Mouse (Mus musculus) forelimb bud, embryonic 11.5 days (tissue): ENCODE measurements around the gene Col4a4.

ENCODE experiments used
- DNase-seq: peaks from one replicate; pipeline ENCODE4 v3.0.0-alpha.2; 2012; ENCODE audit warnings: low read depth, low spot score

Col4a4 gene

GRCm38 (mm10) chr1:82586713-82587399 lies at the start of gene Col4a4, which contains the start of gene Col4a3:
Gene Col4a4 (minus strand): TSS chr1:82586849.
Gene Col4a3 (plus strand): TSS chr1:82586921.
- DNase-seq = no peak

GRCm38 (mm10) chr1:82636321-82636720 lies 49.7 kb upstream of the Col4a4 start:
- DNase-seq = no peak

DNA sequence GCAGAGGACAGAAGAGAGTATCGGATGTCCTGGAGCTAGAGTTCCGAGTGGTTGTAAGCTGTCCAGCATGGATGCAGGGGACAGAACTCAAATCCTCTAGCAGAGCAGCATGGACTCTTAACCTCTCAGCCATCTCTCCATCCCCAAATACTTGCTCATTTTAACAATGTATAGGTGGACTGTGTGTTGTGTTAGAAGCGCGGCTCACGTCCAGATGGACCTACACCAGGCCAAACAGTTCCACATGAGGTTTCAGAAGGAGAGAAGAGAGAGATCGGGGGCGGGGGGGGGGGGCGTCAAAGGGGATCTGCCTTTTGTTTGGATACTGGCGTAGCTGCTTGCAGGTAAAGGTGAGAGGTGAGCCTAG lies 48.6 kb upstream of the Col4a4 start:
- no peak for DNase-seq

DNA sequence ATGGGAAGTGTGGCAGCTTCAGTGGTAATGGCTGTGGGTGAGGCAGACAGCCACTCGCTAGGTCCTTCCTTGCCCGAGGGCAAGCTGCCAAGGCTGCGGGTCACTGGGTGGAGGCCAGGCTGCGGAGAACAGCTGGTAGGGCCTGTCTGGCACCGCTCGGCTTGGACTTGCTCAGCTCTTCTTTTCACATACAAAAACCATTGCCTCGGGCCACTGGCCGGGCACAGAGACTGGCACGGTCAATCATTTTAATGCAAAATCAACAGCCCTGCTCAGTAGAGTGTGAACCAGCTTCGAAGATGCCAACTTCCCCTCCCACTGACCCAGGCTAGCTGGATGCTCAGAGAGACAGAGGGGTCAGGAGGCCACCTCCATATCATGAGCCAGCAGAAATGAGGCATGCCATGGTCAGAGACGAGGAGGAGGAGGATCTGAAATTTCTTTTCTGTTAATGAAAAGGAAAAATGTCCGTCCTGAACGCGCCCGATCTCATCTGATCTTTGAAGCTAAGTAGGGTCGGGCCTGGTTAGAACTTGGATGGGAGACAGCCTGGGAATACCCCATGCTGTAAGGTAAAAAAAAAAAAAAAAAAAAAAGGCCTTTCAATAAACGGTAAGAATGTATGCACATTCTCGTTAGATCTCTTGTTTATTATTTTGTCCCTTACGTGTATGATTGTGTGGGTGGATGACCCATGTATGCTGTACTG lies 48.0 kb upstream of the Col4a4 start:
- no peak for DNase-seq

DNA sequence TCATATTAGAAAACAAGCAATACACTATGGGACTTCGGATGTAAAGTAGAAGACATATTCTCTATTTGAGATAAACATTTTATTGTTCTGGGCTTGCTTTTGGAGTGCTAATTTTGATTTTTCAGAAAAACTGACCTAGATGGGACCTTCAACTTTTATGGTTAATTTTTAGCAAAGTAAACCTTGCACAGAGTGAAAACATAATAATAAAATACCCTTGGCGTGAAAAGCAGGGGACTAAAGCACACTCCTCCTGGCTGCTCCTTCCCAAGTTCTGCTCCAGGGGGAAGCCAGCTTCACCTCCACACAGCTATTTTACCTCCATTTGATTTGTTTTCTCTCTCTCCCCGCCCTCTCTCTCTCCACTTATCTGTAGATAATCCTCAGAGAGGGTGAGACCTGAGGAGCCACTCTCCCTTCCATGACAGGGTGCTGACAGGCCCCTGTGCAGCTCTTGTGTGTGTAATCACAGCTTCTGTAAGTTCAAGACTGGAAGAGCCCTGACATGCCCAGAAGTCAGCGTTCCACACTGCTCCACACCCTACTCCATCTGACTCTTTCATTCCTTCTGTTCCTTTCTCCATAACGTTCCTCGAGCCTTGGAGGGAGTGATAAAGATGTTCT lies 44.6 kb upstream of the Col4a4 start:
- no peak for DNase-seq

DNA sequence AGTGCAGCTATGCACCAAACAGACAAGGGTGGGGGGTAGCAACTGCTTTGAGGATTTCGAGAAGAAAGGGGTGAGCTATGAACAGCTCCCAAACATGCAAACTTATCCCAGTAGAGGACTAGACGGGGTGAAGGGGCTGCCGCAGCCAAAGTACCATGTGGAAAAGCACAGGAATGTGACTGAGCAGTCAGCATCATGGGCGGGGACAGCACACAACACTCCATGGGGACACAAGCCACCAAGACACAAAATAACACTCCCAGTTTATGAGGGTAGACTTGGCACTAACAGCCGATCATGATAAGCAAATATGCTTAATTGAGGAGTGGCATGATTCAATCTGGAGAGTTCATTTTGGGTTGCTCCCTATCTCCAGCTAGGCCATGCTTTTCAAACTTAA lies 42.8 kb upstream of the Col4a4 start:
- DNase-seq = no peak

GRCm38 (mm10) chr1:82627652-82628051 lies 41.0 kb upstream of the Col4a4 start:
- DNase-seq = no peak

DNA sequence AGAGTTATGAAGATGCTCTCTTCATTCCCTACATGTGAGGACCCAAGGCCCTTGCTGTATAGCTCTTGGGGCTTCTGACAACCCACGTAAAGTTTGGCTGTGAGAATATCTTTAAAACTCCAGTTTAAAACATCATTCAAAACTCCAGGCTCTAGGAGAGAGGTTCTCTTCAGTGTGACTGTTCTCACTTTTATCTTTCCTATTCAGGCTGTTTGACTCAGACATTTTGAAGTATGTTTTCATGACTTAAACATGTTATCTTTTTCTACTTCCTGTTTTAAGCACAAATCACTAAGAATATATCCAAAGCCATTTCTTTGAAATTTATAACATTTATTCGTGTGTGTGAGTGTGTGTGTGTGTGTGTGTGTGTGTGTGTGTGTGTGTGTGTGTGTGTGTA lies 38.8 kb upstream of the Col4a4 start:
- DNase-seq = no peak

DNA sequence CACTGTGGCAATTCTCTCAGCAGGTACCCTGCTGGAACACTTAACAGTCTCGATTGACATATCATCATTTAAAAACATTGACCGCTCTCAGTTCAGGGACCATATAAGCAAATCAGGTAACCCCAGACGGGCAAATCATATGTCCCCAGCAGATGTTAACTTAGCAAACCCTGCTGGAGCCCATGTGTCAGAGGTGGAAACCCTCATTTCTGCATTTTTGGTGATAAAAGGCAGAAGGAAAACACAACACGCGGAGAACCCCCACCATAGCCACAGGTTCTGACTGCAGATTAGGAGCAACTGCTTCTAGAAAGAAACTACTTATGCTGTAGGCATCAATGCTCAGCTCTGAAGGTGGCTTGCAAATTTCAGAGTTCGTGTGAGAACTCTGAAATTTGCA lies 38.3 kb upstream of the Col4a4 start:
- DNase-seq = no peak

- DNase-seq = no peak
Measured at GRCm38 (mm10) chr1:82619981-82620380, 33.3 kb upstream of the Col4a4 start.

DNA sequence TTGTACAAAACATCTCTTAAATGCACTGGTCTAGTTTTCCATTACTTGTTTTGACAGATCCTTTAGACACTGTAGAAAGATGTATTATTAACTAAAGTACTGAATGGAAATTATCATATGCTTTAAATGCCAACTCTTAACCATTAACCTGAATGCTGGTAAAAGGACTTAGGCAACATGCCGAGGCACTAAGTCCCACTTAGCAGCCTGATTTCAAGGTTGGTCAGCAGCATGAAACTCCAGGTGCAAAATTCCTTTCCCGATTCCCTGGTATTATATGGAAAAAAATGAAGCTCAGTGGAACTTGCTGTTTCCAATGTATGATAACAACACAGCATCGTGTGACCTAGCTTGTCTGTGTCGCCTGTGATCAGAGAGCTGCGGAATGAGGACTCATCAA lies 31.9 kb upstream of the Col4a4 start:
- DNase-seq = no peak

GRCm38 (mm10) chr1:82618001-82618400 lies 31.4 kb upstream of the Col4a4 start:
- no peak for DNase-seq

DNA sequence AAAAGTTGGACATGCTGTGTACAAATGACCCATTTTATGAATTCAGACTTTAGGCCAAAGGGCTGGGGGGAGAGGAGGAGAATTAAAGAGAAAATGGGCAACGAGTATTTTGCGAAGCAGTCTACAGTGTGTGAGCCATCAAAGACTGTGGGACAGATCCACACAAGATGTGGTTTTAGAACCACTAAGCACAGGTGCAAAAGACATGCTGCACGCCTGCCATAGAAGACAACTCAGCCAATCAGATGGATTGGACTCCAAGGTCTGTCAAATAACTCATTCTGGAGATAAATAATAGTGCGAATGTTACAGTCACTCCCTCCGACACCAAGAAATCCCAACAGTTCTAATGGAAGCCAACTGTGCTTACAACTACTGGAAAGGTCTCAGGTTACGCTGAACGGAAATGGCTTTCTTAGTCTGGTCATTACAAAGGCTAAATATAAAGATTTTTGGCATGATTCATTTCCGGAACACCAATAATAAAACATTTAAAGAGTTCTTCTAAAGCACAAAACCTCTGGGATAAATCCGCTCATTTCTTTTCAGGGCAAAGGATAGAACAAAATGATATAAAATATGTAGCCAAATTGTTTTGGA lies 25.5 kb upstream of the Col4a4 start:
- peak; percentile 13 for DNase-seq

DNA sequence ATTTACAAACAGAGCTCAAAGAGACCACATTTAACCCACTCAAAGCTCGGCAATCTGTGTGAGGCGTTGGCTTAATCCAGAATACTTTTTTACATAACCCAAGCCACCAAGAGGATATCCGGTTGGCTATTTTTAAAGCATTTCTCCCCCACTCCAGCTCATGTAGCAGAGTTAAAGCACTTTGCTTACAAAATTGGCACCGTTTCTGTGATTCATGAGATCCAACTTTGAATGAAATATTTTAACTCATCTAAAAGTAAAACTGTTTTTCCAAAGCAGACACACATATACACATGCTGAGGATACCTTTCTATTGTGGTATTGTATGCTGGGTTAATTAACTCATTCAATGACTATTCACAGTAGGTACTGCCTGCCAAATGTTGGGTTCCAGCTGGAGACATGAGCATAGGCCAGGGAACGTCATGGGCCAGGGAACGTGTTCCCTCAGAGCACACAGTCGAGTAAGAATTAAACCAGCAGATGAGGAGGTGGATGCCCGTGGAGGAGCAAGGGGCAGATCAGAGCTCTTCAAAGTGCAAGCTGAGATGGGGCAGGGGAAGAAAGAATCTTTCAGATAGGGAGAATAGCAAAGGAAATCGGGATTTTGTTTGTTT lies 22.1 kb upstream of the Col4a4 start:
- no peak for DNase-seq

GRCm38 (mm10) chr1:82605856-82606255 lies 19.2 kb upstream of the Col4a4 start:
- no peak for DNase-seq

DNA sequence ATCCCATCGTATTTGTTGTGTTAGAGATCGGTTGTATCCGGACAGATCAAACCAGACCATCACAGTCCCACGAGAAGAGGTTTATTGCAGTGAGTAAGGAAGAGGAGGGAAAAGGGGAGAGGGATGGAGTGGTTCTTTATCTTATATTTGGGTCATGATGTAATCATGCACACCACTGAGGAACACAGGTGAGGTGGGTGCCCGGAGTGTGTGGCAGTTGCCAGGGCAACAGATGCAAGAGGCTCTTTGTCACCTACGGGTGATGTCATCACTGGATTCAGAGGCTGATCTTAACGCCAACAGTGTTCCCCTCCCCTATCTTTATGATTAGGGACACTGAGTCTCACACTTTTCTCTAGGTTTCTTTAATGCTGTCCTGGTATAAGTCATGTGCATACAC lies 18.7 kb upstream of the Col4a4 start:
- DNase-seq = no peak

DNA sequence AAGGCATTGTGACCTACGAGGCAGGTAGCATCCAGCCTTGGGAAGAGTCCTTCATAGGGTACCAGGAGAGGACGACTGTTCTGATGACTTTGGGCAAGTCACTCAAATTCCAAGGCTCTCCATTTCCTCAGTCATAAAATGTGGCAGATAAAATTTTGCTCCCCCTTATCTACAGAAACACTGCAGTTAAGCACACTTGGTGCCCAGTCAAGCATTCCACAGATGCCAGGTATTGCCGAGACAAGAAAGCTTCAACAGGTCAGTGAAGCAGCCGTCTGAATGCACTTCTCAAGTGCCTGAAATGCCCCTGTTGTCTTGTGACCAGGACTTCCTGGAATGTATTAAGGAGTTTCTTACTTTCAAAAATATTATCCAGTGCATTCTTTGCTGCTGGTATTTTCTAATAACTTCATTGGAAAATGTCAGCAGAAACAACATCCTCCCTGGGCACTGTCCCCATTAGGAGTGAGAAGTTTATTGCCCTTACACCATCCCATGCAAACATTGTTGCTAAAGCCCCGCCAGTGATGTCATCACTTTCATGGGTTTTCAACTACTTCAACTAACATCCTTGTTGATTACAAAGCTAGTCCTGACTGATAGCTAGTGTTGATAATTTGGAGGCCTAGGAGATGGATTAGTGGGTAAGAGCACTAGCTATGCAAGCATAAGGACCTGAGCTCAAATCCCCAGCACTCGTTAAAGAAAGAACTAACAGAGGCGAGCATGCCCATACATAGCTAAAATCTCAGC lies 16.7 kb upstream of the Col4a4 start:
- no peak for DNase-seq

- no peak for DNase-seq
Measured at GRCm38 (mm10) chr1:82596864-82597596, 10.4 kb upstream of the Col4a4 start.

- no peak for DNase-seq
Measured at GRCm38 (mm10) chr1:82590266-82590665, 3.6 kb upstream of the Col4a4 start.

DNA sequence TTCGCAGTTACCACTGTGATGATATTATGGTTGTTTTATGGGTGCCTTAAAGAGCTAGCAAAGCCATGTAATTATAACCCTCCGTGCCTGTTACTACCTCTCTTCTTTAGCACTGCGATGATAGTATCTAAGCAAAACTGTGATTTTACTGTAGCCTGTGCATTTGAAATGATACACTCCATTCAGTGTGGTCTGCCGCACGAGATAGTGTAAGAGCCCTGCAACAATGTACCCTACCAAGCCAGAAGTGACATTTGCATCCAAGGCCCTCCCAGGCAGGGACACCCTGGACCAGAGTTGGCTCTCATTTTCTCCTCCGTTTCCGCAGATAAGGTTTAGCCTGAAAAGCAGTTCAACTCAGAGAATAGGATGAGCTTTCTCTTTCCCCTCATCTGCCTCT lies 668 bp downstream of the Col4a4 start:
- no peak for DNase-seq

GRCm38 (mm10) chr1:82578320-82578719 lies 8.3 kb downstream of the Col4a4 start:
- DNase-seq = no peak
